Mouse (Mus musculus): Measurements from ENCODE around the gene Rnasel. TPM values are rescaled to one million over a fixed set of nuclear protein-coding genes. Genes with fewer than 3 reads are reported as not detected.

The Rnasel gene
- polyA plus RNA-seq, 1 experiment from 2014 or later = 38.8 TPM

- Histone ChIP-seq H3K27me3 (peaks cover 21% of the 10 kb centered on the region), H3K4me1 (replicated peaks) (peaks cover 71% of the 10 kb centered on the region), H3K27ac (replicated peaks) (no peak overlapping the region), H3K4me3 (peak overlapping the region; percentile 49), H3K4me2 (peak overlapping the region; percentile 75), H3K9me3 (no peaks in the 10 kb centered on the region), H3K36me3 (no peaks in the 10 kb centered on the region), H3K9ac (peak overlapping the region; percentile 75; the same call in 1 of the 2 replicates)
- 0 out of 2 replicates have a peak, but pooled peaks have one; percentile 16 for ATAC-seq (ENCODE audit: low read depth)
- WGBS = 24% methylated on average over 13 of the region's 13 CpGs
These were observed 9.7 kb upstream of the Rnasel start for GRCm38 (mm10) chr1:153739437-153740015.

DNA sequence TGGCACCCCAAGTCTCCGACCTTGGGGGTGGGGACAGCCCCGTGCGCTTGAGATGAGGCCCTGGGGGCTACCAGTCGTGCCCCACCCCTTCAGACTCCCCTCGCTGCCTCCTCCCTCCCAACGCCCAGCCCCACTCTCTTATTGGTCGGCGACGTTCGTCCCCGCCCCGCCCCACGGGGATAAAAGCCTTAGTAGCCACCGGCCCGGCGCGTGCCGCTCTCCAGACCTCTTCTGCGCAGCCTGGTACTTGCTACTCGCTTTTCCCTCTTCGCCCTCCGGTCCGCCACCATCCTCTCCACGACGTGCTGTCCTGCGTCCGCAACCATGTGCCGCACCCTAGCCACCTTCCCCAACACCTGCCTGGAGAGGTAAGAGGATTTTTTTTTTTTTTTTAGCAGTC lies 9.1 kb upstream of the Rnasel start, which contains the start of gene Rgs16:
Rgs16 (plus strand) TSS at position 205 of the 400 bp plus-strand sequence.
- no peaks in the 10 kb centered on the region for H3K9me3 ChIP-seq
- no peaks in the 10 kb centered on the region for H3K36me3 ChIP-seq
- peak within 1 kb of the TSS; percentile 75 for H3K4me2 ChIP-seq
- H3K9ac ChIP-seq = peak within 1 kb of the TSS; percentile 75
- H3K27ac ChIP-seq (replicated peaks) = no peak within 1 kb of the TSS
- peak within 1 kb of the TSS; percentile 49 for H3K4me3 ChIP-seq
- peak; percentile 76 for ATAC-seq (ENCODE audit: low read depth)
- H3K4me1 ChIP-seq (replicated peaks) = peaks cover 78% of the 10 kb centered on the region
- under 1% methylated on average over 28 of the region's 28 CpGs for WGBS
- peaks cover 21% of the 10 kb centered on the region for H3K27me3 ChIP-seq

GRCm38 (mm10) chr1:153740775-153741400 lies 8.3 kb upstream of the Rnasel start:
- Histone ChIP-seq H3K36me3 (no peaks in the 10 kb centered on the region), H3K9ac (peak overlapping the region; percentile 75), H3K9me3 (no peaks in the 10 kb centered on the region), H3K4me2 (peak overlapping the region; percentile 75), H3K4me1 (replicated peaks) (peaks cover 85% of the 10 kb centered on the region), H3K4me3 (peak overlapping the region; percentile 49), H3K27ac (replicated peaks) (no peak overlapping the region), H3K27me3 (peaks cover 15% of the 10 kb centered on the region)
- 26% methylated on average over 12 of the region's 12 CpGs for WGBS
- no peak for ATAC-seq (ENCODE audit: low read depth)

GRCm38 (mm10) chr1:153741551-153742316 lies 7.5 kb upstream of the Rnasel start:
- H3K27ac ChIP-seq (replicated peaks) = no peak overlapping the region
- whole genome bisulfite sequencing = 54% methylated on average over 18 of the region's 18 CpGs

GRCm38 (mm10) chr1:153742374-153743155 lies 6.7 kb upstream of the Rnasel start:
- no peak for ATAC-seq (ENCODE audit: low read depth)
- WGBS = 63% methylated on average over 11 of the region's 11 CpGs
- peaks cover 14% of the 10 kb centered on the region for H3K27me3 ChIP-seq
- no peak overlapping the region for H3K27ac ChIP-seq (replicated peaks)
- peaks cover 84% of the 10 kb centered on the region for H3K4me1 ChIP-seq (replicated peaks)
- H3K36me3 ChIP-seq = no peaks in the 10 kb centered on the region
- H3K4me2 ChIP-seq = peak overlapping the region; percentile 75
- H3K9ac ChIP-seq = peak overlapping the region; percentile 61
- H3K4me3 ChIP-seq = peak overlapping the region; percentile 49
- no peaks in the 10 kb centered on the region for H3K9me3 ChIP-seq

More at GRCm38 (mm10) chr1:153741551-153742316, 7.5 kb upstream of the Rnasel start:
- H3K4me3 ChIP-seq = peak overlapping the region; percentile 49
- no peaks in the 10 kb centered on the region for H3K9me3 ChIP-seq
- no peak for ATAC-seq (ENCODE audit: low read depth)
- peaks cover 14% of the 10 kb centered on the region for H3K27me3 ChIP-seq
- peak overlapping the region; percentile 75 for H3K4me2 ChIP-seq
- H3K4me1 ChIP-seq (replicated peaks) = peaks cover 86% of the 10 kb centered on the region
- H3K36me3 ChIP-seq = no peaks in the 10 kb centered on the region
- peak overlapping the region; percentile 75 for H3K9ac ChIP-seq

DNA sequence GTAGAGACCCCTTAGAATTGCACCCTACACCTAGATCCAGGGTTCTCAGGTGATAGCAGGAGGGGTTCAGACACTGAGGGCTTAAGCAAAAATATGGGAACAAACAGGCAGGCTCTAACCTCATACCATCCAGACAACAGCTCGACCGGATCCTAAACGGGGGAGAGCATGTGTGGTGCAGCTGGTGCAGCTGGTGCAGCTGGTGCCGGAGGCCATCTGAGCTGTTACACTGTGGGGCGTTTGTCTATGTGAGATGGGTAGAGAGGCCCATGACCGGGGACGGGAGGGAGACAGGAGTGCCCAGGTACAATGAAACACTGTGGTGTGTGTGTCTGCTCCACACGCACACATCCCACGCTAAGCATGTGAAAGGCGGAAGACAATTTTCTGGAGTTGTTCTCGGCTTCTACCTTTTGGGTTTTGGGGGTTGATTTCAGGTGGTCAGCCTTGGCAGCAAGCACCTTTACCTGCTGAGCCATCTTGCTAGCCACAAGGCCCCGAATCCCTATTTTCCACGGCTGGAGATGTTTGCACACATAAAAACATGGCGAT lies 3.0 kb upstream of the Rnasel start:
- Histone ChIP-seq H3K27ac (replicated peaks) (peak overlapping the region; percentile 42; the same call in 1 of the 2 replicates), H3K9ac (peak overlapping the region; percentile 35; the same call in 1 of the 2 replicates), H3K4me1 (replicated peaks) (peaks cover 90% of the 10 kb centered on the region), H3K4me2 (no peak overlapping the region), H3K27me3 (peaks cover under 1% of the 10 kb centered on the region; the same call in 1 of the 2 replicates), H3K4me3 (no peak overlapping the region), H3K9me3 (no peaks in the 10 kb centered on the region), H3K36me3 (no peaks in the 10 kb centered on the region)
- WGBS = 57% methylated on average over 14 of the region's 14 CpGs
- peak; percentile 41; the same call in 1 of the 2 replicates for ATAC-seq (ENCODE audit: low read depth)

GRCm38 (mm10) chr1:153746728-153747127 lies 2.5 kb upstream of the Rnasel start:
- H3K4me2 ChIP-seq = no peak overlapping the region
- no peaks in the 10 kb centered on the region for H3K27me3 ChIP-seq
- no peaks in the 10 kb centered on the region for H3K36me3 ChIP-seq
- peaks cover 91% of the 10 kb centered on the region for H3K4me1 ChIP-seq (replicated peaks)
- H3K9ac ChIP-seq = peak overlapping the region; percentile 35; the same call in 1 of the 2 replicates
- no peak overlapping the region for H3K4me3 ChIP-seq
- H3K9me3 ChIP-seq = no peaks in the 10 kb centered on the region
- peak; percentile 20; the same call in 1 of the 2 replicates for ATAC-seq (ENCODE audit: low read depth)
- 2% methylated on average over 12 of the region's 12 CpGs for WGBS
- H3K27ac ChIP-seq (replicated peaks) = 0 out of 2 replicates have a peak overlapping the region, but pooled peaks have one; percentile 42

- H3K9me3 ChIP-seq = no peaks in the 10 kb centered on the region
- WGBS = 73% methylated on average over 12 of the region's 12 CpGs
- peak overlapping the region; percentile 67 for H3K4me2 ChIP-seq
- H3K36me3 ChIP-seq = no peaks in the 10 kb centered on the region
- H3K27me3 ChIP-seq = no peaks in the 10 kb centered on the region
- ATAC-seq (ENCODE audit: low read depth) = no peak
- no peak overlapping the region for H3K4me3 ChIP-seq
- H3K9ac ChIP-seq = no peak overlapping the region
- H3K4me1 ChIP-seq (replicated peaks) = peaks cover 91% of the 10 kb centered on the region
- H3K27ac ChIP-seq (replicated peaks) = peak overlapping the region; percentile 38; the same call in 1 of the 2 replicates
These were observed 1.2 kb upstream of the Rnasel start for GRCm38 (mm10) chr1:153747861-153748530.

GRCm38 (mm10) chr1:153748549-153748948 lies 677 bp upstream of the Rnasel start:
- Histone ChIP-seq H3K9ac (no peak overlapping the region), H3K27ac (replicated peaks) (peak overlapping the region; percentile 92), H3K27me3 (no peaks in the 10 kb centered on the region), H3K4me2 (peak overlapping the region; percentile 67), H3K36me3 (peaks cover 1% of the 10 kb centered on the region; the same call in 1 of the 2 replicates), H3K4me1 (replicated peaks) (peaks cover 85% of the 10 kb centered on the region), H3K9me3 (no peaks in the 10 kb centered on the region), H3K4me3 (peak overlapping the region; percentile 50; the same call in 1 of the 2 replicates)
- ATAC-seq (ENCODE audit: low read depth) = peak; percentile 26; the same call in 1 of the 2 replicates
- WGBS = 0% methylated on average over 1 of the region's 1 CpGs

- WGBS = 30% methylated on average over 6 of the region's 6 CpGs
- Histone ChIP-seq H3K27ac (replicated peaks) (peak overlapping the region; percentile 92), H3K36me3 (peaks cover 16% of the 10 kb centered on the region), H3K4me3 (peak overlapping the region; percentile 50), H3K4me2 (peak overlapping the region; percentile 67), H3K9ac (peak overlapping the region; percentile 89), H3K27me3 (no peaks in the 10 kb centered on the region), H3K9me3 (no peaks in the 10 kb centered on the region), H3K4me1 (replicated peaks) (peaks cover 70% of the 10 kb centered on the region)
- peak; percentile 24 for ATAC-seq (ENCODE audit: low read depth)
These were observed 828 bp downstream of the Rnasel start for GRCm38 (mm10) chr1:153750054-153750453.
